Mouse (Mus musculus) monocyte, adult 5-6 weeks (primary cell): ENCODE data around the gene Spef1. TPM values are rescaled to one million over a fixed set of nuclear protein-coding genes. Genes with fewer than 3 reads are reported as not detected.
"Not testable (repeated sequence)": the region's sequence is repeated elsewhere in the genome, so short reads cannot be mapped to it uniquely, and the experiment has no call there.

Experiments
- ATAC-seq: fragments of 153-309, 156-312 bp; replicated peaks from 2 replicates; pipeline ENCODE4 v1.8.0; 2017; ENCODE audit warnings: mild to moderate bottlenecking; ENCODE audit not compliant: low TSS enrichment, insufficient number of reproducible peaks, severe bottlenecking, poor library complexity, low FRiP score
- total RNA-seq: library from RNA; stranded (forward); fragments of 200-1000, 200-491, 200-594 nt; gene quantifications from 3 replicates; pipeline ENCODE4 v1.2.3, GENCODE M21; 2017

Gene Spef1
- 0.38 to 1.6 TPM in 2 of 3 replicates, not detected in the other for total RNA-seq

- peak; percentile 70 for ATAC-seq
Observed at GRCm38 (mm10) chr2:131186771-131187601, at the start of gene Spef1, which contains the start of gene Cdc25b. Gene Spef1 (minus strand): TSS chr2:131187282. Gene Cdc25b (plus strand): TSS chr2:131186949.

GRCm38 (mm10) chr2:131234970-131235635 is 48.0 kb upstream of the Spef1 start:
- ATAC-seq, result peak; percentile 44

- no peak for ATAC-seq
Observed at GRCm38 (mm10) chr2:131234127-131234650, 47.1 kb upstream of the Spef1 start.

DNA sequence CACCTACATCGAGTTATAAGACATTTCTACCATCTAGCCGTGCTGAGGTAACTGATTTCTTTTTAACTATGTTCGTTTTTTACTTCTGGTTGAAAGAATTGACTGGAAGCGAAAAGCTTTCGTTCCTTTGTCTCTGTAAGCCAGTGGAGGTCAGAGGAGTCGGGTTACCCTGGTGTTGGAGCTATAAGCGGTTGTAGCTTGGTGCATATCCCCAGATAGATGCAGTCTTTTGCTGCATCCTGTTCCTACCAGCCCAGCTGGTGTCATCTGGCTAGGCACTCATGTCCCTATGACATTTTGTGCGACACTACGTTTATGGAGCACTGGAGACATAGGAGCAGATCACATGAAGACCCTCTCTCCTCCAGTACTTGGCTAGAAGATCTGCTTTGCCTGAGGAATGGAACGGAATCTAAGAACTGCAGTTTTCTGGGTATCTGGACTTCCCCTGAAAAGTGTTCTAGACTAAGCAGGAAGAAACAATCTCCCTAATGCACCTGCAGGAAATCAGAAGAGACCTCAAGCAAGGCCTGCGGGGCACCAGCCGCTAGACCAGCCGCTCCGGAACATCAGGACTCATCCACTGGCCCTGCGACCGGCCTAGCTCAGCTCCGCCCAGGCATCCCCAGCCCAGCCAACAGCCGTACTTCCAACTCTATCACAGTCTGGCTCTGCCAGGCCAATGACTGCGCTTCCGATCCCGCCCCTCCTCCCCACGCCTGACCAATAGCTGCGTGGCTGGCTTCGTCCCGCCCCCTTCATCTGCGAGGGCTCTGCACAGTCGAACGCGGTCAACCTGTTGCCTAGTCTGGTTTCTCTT is 46.4 kb upstream of the Spef1 start, which contains the start of gene Mavs:
Mavs (plus strand) TSS at position 757 of the 820 bp plus-strand sequence.
- peak; percentile 99 for ATAC-seq

DNA sequence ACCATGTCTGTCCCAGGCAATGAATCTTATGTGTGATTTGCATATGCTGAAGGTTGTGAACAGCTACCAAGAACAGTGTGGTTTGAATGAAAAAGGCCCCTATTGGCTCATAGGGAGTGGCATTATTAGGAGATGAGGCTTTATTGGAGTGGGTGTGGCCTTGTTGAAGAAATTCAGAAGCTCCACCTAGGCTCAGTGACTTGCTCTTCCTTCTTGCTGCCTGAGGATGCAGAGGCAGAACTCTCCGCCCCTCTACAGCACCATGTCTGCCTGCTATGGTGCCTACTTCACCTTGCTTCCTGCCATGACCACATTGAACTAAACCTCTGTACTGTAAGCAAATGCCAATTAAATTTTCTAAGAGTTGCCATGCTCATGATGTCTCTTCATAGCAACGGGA is 45.5 kb upstream of the Spef1 start:
- ATAC-seq, result 0 out of 2 replicates have a peak, but pooled peaks have one; percentile 15

DNA sequence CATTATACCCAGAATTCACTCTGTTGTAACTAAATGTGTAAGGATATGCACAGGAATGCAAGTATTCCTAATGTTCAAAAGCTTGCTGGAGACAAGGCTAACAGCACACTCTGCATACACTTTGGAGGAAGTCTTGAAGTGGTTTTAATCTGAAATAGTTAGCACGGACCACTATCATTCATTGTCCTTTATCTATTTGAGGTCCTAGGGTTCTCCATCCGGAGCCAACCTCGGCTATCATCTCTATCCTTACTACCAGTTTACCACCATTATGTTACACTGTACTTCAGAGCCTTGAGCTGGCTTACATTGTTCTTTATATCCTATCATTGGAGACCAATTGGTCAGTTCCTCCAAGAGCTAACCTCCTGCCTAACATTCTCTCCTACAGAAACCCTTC is 40.2 kb upstream of the Spef1 start:
- ATAC-seq, result no peak

DNA sequence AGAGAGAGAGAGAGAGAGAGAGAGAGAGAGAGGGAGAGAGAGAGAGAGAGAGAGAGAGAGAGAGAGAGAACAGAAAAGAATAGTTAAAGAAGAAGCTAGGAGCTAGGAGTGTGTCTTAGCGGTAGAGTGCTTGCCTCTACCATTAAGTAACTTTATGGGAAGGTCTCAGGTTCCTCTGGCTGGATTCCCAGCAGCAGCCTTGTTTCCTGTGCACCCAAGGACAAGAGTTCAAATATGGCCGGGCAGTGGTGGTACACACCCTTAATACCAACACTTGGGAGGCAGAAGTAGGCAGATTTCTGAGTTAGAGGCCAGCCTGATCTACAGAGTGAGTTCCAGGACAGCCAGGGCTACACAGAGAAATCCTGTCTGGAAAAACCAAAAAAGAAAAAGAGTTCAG is 39.6 kb upstream of the Spef1 start:
- ATAC-seq, result not testable (repeated sequence)

DNA sequence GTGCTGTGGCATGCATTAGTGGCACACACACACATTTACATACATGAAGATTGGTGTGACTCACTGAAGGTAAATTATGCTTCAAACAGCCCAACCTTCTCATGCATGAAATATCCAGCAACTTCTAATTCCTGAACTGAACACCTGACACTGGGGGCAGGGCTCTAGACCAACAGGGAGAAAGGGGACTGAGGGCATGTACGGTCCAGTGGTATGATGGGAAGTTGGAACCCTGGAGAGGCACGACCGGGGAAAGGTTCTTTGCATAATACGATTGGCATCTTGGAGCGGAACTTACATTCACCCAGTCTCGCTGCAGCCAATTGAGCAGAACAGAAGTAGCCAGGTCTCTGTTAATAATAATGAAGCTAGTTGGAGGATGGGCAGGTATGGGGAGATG is 38.1 kb upstream of the Spef1 start:
- no peak for ATAC-seq

DNA sequence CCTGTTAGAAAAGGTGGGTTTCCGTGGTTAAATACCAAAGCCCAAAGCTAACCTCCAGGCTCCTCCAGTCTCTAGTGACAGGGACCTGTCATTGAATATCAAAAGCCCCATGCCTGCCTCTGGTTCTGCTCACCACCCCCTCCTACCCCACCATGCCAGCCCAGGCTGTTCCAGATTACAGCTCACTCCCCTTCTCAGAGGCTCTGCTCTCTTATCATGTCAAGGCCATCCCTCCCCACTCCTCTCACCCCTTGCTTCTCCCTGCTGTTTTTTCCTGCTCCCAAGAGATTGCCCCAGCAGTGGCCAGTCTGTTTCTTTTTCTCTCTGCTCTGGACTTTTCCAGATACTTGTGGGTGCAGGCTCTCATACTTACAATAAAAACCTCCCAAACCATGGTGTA is 36.5 kb upstream of the Spef1 start:
- no peak for ATAC-seq

DNA sequence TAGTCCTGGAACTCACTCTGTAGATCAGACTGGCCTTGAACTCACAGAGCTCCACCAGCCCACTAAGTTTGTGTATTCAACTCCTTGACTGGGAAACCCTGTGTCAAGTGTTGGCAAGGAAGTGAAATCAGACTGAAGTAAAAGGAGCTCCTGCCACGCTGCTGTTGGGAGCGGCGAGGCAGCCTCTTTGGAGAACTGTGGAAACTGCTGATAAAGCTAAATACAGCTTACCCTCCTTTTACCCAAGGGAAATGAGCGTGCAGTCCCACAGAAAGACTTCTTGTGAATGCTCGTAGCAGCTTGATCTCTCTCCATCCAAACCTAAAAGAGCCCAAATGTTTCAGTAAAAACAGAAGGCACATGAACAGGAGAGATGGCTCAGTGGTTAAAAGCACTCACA is 35.5 kb upstream of the Spef1 start:
- ATAC-seq, result no peak

- no peak for ATAC-seq
Observed at GRCm38 (mm10) chr2:131221853-131222515, 34.9 kb upstream of the Spef1 start.

DNA sequence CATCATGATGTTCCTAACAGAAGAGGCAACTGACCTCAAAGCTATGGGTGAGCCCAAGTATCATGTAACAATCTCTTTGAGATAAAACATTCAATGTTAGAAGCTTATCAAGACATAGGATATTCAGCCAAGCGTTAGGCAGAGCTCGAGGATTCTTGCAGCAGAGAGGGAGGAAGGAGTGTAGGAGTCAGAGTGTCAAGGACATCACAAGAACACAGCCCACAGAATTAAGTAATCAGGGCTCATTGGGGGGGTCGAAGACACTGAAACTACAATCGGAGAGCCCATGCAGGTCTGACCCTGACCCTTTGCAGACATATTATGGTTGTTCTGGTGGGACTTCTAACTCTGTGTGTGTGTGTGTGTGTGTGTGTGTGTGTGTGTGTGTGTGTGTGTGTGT is 32.9 kb upstream of the Spef1 start:
- no peak for ATAC-seq

DNA sequence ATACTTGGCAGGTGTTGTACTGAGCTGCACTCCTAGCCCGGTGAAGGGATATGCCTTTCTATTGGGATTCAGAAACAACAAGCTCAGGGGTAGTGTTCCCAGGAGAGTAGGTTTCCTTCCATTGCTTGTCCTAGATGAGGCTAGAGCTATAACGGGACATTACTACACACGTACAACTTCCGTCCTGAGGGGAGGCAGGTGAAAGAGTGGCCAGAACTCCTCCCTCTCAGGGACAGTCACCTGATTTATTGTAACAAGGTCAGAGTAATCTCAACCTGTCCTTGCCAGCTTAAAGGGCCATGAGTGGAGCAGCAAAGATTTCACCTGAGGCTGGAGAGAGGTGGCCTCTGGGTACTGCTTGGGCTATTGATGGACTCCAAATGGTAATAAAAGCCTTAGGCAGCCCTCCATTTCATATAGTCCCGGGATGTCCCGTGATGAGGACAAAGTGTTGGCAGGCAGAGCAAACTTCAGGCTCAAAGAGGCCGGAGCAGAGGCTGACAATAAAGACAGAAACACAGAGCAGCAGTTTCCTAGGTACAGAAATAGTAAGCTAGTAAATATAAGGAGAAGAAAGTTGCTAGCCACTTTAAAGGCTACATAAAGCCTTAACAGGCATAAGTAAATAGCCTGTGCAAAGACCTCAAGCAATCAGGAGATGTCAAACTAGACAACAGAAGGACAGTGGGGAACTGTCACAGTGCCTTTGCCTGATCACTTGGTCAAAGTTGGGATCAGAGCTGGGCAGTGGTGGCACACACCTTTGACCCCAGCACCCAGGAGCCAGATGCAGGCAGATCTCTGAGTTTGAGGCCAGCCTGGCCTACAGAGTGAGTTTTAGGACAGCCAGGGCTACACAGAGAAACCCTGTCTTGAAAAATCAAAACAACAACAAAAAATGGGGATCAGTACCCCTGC is 29.1 kb upstream of the Spef1 start:
- no peak for ATAC-seq

DNA sequence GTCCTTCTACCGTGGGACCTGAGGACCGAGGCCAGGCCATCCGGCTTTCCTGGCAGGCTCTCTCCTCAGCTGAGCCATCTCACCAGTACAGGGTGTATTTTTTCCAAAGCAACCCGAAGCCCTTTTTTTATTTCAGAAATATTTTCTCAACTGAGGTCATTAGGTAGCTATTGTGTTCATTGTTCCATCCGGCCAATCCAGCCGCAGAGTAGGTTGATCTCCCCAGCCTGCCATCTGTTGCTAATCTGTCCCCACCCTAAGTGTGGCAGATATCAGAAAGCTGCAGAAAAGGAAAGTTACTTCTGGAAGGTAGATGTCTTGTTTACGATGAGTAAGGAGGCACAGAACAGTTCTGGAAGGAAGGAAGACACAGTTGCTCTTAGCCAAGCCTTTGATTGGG is 26.7 kb upstream of the Spef1 start:
- no peak for ATAC-seq

DNA sequence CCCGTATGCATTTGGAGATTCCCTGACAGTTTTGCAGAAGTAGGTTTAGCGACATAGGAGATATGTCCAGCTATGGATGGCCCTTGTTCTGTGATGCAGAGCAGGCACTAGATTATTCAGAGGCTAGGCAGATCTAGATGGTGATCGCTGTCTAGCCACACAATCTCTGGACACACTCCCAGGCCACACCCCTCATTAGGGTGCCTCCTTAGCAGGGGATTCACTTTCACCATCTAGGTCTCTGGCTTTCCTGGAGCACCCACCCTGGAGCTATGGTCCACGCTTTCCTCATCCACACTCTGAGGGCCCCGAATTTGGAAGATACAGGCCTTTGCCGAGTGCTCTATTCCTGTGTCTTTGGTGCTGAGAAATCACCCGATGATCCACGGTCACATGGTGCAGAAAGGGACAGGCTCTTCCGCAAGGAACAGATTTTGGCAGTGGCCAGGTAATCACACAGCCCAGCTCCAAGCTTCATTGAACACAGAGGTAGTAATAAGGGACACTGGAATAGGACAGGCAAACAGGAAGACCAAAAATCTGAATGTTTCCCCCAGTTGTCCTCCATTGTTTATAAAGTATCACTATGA is 24.0 kb upstream of the Spef1 start:
- no peak for ATAC-seq

DNA sequence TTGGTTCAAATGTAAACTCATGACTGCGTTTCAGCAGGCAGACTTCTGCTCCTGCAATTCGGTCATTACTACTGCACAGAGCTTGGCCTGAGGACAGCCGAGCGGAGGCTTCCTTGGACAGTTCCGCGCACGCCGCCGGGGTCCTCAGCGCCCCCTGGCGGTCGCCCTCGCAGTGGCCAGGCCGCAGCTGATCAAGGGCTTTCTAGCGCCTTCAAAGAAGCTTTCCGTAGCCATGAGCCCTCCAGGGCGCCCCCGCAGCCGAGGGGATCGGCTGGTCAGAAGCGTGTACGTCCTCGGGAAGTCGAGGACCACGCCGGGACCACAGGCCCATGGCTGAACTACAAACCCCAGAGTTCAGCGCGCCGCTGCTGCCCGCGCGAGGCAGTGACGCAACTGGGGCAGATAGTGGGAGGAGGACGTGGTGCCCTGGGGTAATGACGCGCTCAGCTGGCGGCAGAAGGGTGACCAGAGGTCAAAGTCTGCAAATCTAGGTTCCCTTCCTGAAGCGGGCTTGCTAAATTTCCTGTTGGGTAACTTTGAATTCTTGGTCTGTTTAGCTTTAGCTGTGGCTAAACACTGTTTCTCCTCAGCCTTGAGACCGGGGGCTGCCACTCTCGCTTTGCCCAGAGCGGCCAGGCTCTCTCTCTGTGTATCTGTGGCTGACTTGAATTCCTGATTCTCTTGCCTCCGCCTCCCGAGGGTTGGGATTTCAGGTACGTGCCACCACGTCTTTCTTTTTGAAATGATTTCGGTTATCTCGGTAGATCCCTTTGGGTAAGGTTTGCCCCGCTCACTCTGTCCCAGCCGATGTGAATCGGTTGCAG is 23.1 kb upstream of the Spef1 start:
- peak; percentile 98 for ATAC-seq
